Mouse (Mus musculus) heart, adult 2 months (tissue): Measurements from ENCODE around the gene Klhdc8a.

ENCODE experiments used
- CTCF ChIP-seq: fragments of 200-600 bp; IDR thresholded peaks from 2 replicates; pipeline ENCODE4 v1.8.1; 2022; ENCODE audit warnings: antibody characterized with exemption, mild to moderate bottlenecking, moderate library complexity
- EP300 ChIP-seq: fragments of 200-500 bp; IDR thresholded peaks from 2 replicates; pipeline ENCODE4 v1.6.1; 2011; ENCODE audit warnings: low read depth, low read length, control low read depth; ENCODE audit not compliant: insufficient read depth
- POLR2A ChIP-seq: fragments of 200-500 bp; IDR thresholded peaks from 2 replicates; pipeline ENCODE4 v1.6.1; 2011; ENCODE audit warnings: mild to moderate bottlenecking, low read depth, low read length, control low read depth; ENCODE audit not compliant: insufficient read depth

DNA sequence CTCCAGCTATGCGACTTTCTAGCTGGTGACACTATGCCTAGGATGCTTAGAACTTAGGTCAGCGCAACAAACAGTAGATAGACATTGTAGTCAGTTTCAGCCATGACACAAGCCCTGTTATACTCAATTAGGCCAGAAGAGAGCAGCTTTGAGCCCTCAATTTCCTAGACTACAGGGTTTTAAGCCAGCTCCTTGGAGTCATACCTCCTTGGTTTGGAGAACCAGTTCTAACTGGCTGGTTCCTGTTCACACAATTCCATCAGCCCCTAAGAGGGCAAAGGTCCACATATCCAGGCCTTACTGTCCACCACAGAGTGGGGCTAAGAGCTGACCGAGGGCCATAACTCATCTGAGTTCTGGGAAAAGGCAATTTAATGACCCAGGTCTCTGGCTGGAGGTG, 14.3 kb downstream of the Klhdc8a start:
- TF ChIP-seq CTCF (peak; percentile 89), EP300 (no peak), POLR2A (no peak)
